In genomic region chr14:23502236-23502790, GRCm38 (mm10) we compare ENCODE assay signal across 11 mouse cellular contexts.
A peak's percentile ranks its signal among the peaks of the same experiment; 100 is the strongest.
DNase-seq lines count a peak whose midpoint lies in the region; ATAC-seq and TF ChIP-seq lines count a peak whose summit lies in the region.
"Had no signal": no experiment of that assay in that cellular context is flagged by ENCODE, and none has a peak within 500 bp of the region (broad histone marks: within the 10 kb centered on the region; RNA-seq: fewer than 3 reads in every experiment).

No protein-coding gene starts in this region.

- TF ChIP-seq POLR2A in kidney, adult 2 months (IDR thresholded peaks at IDR 0.05; ENCODE audit: low read depth, low read length), result no peak

- no peaks in the 10 kb centered on the region for H3K9me3 ChIP-seq in hindbrain, postnatal 0 days (ENCODE audit: low read length)
- H3K9me3 ChIP-seq: liver, embryonic 13.5 days had no signal

- no peaks in the 10 kb centered on the region for H3K36me3 ChIP-seq in kidney, adult 2 months (ENCODE audit: control insufficient read depth, insufficient read depth, low read length)
- H3K36me3 ChIP-seq in hindbrain, postnatal 0 days (ENCODE audit: insufficient read depth, low read length), result no peaks in the 10 kb centered on the region; the same call in 1 of the 2 replicates
- H3K36me3 ChIP-seq: liver, embryonic 13.5 days had no signal

- TF ChIP-seq CTCF in kidney, adult 2 months (conservative IDR thresholded peaks at IDR 0.05; ENCODE audit: insufficient read depth, insufficient read length, low read depth, low read length), result no peak
- TF ChIP-seq CTCF in hindbrain, postnatal 0 days (IDR thresholded peaks at IDR 0.05; ENCODE audit: low read depth), result no peak

- peak; percentile 9 for DNase-seq in gastrocnemius, postnatal 14 days
- no peak for DNase-seq in gastrocnemius, adult 8-10 months (ENCODE audit: low spot score in 2 of 2)
- peak; percentile 35 to 56 for DNase-seq in right cerebral cortex, adult 2 months (ENCODE audit: low spot score in 2 of 2)
- DNase-seq in right cerebral cortex, postnatal 10 days (ENCODE audit: low spot score in 2 of 2), result no peak
- peak; percentile 22 for DNase-seq in kidney, adult 2 months
- peak; percentile 67 for DNase-seq in lung, postnatal 10 days
- DNase-seq in hindbrain, postnatal 0 days (ENCODE audit: low spot score), result no peak
- DNase-seq: cerebellum, adult 11-12 months; liver, embryonic 13.5 days had no signal

- intact Hi-C loops in gastrocnemius, postnatal 14 days (cut with DNase I; ENCODE audit: low total_unique reads), result no loop called here

- no peaks in the 10 kb centered on the region for H3K4me1 ChIP-seq in kidney, adult 2 months (ENCODE audit: control insufficient read depth, insufficient read depth, low read length)
- no peaks in the 10 kb centered on the region for H3K4me1 ChIP-seq in hindbrain, postnatal 0 days (ENCODE audit: insufficient read depth, low read length)

- no peak overlapping the region for H3K4me3 ChIP-seq in kidney, adult 2 months (ENCODE audit: insufficient read depth, low read depth, low read length)
- no peak overlapping the region for H3K4me3 ChIP-seq in hindbrain, postnatal 0 days (ENCODE audit: low read length)
- H3K4me3 ChIP-seq: liver, embryonic 13.5 days had no signal

- no peaks in the 10 kb centered on the region for H3K27me3 ChIP-seq in kidney, adult 2 months (replicated peaks; ENCODE audit: control insufficient read depth, insufficient read depth, low read length)
- no peaks in the 10 kb centered on the region for H3K27me3 ChIP-seq in hindbrain, postnatal 0 days (ENCODE audit: insufficient read depth, low read length)
- H3K27me3 ChIP-seq: liver, embryonic 13.5 days had no signal

- 43% methylated on average over 8 of the region's 8 CpGs for WGBS in kidney, adult 2 months
- 47% methylated on average over 8 of the region's 8 CpGs for WGBS in hindbrain, postnatal 0 days

- ATAC-seq in megakaryocyte-erythroid progenitor cell, adult 5-6 weeks (replicated peaks; ENCODE audit: low FRiP score, low TSS enrichment, poor library complexity, severe bottlenecking), result no peak
- ATAC-seq in hindbrain, postnatal 0 days, result no peak
- ATAC-seq: intestine, postnatal 0 days had no signal

- H3K4me2 ChIP-seq in hindbrain, postnatal 0 days (ENCODE audit: low read depth, low read length), result no peak overlapping the region
- H3K4me2 ChIP-seq: liver, embryonic 13.5 days had no signal

- H3K27ac ChIP-seq in kidney, adult 2 months (ENCODE audit: insufficient read depth, low read depth, low read length), result no peak overlapping the region
- no peak overlapping the region for H3K27ac ChIP-seq in hindbrain, postnatal 0 days
- H3K27ac ChIP-seq: liver, embryonic 13.5 days had no signal

- no peak overlapping the region for H3K9ac ChIP-seq in hindbrain, postnatal 0 days (replicated peaks; ENCODE audit: low read length)
- H3K9ac ChIP-seq: liver, embryonic 13.5 days had no signal

Comparison
In these comparisons a context has a peak if more than half of its experiments do, and no peak if none do; other contexts are left out.
1. DNase-seq: peak in gastrocnemius, postnatal 14 days (single experiment), right cerebral cortex, adult 2 months (2 of 2), kidney, adult 2 months (single experiment) and lung, postnatal 10 days (single experiment); none in gastrocnemius, adult 8-10 months (0 of 2), right cerebral cortex, postnatal 10 days (0 of 2) and hindbrain, postnatal 0 days (single experiment).